Mouse (Mus musculus) CD4-positive, CD25-positive, alpha-beta regulatory T cell, adult 2 months (primary cell): ENCODE measurements around the gene Tbc1d17.
A peak's percentile ranks its signal among the peaks of the same experiment; 100 is the strongest.

Experiments used
- DNase-seq: peaks from one replicate; pipeline ENCODE4 v3.0.0-alpha.2; 2012; ENCODE audit warnings: low read depth, low spot score

Tbc1d17 gene

DNA sequence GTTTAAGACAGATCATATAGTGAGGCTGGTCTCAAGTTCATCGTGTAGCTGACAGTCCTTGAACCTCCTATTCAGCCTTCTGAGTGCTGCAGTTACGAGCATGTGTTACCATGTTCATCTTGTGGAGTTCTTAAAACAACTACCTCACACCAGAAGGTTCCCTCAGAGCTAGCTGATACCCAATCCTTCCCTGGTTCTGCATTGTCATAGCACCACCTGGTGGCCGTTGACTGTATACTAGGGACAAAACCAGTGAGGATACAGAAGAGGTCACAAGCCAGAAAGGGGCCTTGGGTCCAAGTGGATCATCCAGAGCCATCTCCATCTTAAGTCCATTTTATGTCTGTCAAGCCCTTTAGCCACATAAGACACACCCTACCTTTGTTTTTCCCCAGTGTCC lies 24.0 kb downstream of the Tbc1d17 start:
- DNase-seq, result peak; percentile 90

DNA sequence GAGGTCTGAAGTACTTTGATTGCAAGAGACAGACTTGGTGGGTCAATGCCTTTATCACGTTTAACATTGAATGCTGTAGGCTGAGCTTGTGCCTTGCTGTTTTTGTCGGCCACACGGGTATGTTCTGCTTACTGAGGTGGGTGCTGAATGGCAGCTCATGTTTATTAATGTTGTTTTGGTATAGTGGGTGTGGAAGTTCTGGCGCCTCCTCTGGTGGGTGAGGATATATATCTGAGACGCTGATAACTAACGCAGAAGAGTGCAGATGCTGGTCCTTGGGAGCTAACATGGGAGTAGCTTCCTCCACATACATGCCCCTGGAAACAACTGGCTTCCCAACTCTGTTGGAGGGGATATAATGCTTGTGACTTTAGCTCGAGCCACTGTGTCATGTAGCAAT lies 25.5 kb downstream of the Tbc1d17 start:
- DNase-seq, result peak; percentile 56

DNA sequence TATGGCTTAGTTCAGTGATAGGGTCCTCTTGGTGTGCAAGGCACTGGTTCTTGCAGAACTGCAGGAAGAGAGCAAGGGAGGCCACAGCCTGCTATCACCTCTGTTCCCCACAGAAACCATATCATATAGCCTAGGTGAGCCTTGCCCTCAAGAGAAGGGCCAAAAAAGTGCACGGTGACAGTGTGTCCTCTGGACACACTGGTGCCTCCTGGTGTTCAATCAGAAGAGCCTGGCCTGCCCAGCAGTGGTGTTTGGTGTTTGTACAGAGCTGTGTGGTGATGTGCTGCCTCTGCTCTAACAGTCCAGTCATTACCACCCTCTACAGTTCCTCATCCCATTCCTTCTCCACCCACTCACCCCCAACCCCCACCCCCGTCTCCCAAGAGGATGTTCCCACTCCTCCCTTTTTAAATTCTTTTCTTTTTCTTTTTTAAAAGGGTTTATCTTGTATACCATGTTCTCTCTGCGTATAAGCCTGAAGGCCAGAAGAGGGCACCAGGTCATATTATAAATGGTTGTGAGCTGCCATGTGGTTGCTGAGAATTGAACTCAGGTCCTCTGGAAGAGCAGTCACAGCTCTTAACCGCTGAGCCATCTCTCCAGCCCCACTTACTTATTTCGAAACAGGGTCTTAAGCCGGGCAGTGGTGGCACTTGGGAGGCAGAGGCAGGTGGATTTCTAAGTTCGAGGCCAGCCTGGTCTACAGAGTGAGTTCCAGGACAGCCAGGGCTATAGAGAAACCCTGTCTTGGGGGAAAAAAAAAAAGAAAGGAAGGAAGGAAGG lies 27.0 kb downstream of the Tbc1d17 start:
- peak; percentile 33 for DNase-seq

DNA sequence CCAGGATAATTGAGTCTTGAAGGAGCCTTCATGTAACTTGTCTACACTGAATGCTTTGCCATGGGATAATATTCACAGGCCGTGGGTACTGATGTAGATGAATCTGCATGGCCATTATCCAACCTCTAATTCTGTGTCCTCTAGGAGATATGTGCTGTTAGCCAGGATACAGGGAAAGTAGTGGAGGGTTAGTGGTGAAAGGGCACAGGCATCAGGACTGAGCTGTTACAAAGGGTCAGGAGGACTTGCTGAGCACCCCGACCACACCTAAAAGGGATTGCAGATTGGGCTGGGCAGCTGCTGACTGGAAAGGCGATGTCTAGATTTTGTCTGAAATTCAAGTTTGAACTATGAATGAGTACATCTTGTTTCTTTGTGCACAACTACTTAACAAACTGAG lies 28.4 kb downstream of the Tbc1d17 start:
- DNase-seq, result no peak

DNA sequence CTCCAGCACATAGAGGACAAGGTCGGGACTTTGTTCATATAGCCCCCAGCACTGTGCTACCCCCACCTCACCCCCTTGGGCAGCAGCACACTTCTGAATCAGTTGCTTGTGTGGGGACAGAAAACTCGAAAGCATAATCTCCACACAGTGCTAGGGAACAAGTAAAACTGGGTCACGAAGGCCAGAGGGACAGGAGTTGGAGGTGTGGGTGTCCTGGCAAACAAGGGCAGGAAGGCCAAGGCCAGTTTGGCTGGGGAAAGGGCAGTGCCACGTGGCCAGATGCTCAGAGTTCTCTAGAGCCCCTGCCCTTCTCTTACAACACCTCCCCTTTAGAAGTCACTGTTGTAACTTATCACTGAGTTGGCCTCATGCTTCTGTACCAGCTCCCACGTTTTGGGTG lies 29.0 kb downstream of the Tbc1d17 start:
- no peak for DNase-seq

DNA sequence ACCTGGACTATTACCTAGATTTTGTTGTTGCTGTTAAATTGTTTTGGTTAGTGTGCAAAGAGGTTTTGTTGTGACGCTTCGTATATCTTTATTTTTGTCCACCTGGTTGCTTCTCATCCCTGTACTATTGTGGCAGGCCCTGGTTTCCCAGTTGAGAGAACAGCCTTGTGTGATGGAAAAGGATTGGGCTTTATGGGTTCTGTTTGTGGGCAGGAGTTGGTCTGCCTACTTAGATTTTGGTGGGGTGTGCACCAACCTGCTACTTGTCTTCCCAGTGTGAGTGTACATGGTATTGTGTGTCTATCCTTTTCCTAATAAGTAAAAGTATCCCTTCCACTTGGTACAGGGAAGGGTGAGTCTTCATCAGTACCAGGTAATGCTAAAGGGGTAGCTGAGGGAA lies 29.5 kb downstream of the Tbc1d17 start:
- no peak for DNase-seq

DNA sequence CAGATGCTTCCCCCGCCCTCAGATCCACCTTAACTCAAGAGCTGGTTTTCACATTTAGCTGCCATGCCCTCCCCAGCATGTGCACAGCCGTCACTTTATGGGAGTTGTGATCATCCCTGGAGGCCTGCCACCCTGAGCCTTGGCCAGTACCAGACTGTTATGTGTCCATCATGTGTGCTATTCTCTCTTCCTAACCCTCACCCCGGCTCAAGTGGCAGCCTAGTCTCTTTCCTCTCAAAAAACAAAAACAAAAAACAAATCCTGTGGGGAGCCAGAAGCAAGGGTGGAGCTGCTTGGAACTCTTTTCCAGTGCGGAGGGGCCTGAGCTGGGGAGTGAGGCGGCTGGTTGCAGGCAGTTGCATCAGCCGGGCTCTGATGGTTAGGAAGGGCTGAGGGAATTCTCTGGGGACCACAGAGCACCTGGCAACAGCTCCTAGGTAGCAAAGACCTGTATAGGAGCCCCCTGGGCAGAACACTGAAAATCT lies 30.1 kb downstream of the Tbc1d17 start:
- no peak for DNase-seq

DNA sequence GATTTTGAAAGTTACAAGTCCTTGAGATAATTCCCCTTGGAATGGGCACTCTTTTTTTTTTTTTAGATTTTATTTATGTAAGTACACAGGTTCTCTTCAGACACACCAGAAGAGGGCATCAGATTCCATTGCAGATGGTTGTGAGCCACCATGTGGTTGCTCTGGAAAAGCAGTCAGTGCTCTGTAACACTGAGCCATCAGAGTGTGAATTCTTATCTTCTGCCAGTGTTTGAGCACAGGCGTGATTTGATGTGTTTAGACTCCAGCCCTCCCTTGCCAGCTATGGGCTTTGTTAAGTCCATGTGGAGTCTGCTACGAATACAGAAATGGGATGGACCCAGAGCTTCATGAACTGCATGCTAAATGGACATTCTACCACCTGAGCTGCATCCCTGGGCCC lies 30.7 kb downstream of the Tbc1d17 start:
- no peak for DNase-seq

DNA sequence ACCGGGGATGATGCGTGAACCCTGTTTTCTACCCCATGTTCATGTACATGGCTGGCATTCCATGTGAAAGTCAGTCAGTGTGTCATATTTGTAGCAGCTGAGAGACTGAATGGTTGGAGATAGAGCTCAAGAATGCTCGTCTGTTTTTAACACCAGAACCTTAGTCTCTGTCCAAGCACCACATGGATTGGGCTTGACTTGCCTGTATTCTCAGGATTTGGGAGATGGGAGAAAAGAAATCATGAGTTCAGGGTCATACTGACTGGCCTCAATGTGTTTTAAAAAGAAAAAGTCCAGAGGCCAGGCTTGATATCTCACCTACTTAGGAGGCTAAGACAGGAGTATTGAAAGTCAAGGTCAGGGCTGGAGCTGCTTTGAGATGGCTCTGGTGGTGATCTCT lies 31.4 kb downstream of the Tbc1d17 start:
- no peak for DNase-seq

DNA sequence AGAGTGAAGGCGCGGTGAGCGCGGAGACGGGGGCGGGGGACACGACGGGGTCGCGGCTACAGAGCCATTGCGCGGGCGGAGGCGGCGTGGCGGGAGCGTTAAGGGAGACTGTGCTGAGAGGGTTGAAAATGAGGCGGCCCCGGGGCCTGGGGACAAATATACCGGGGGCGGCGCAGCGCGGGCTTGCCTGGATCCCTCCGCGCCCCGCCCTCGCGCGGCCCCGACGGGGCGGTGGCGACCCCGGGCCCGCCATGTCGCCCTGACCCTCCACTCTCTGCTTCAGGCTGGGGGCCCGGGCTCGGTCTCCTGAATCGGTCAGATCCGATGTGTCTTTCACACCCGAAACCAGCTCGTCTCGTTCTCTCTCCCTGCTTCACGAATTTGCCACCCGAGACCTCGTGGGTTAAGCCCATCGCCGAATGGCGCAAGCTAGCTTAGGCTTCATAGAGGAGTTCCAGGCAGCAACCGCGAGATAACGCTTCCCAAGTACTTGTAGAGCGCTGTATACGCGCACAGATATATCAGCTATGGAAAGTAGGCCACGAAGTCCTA lies 32.3 kb downstream of the Tbc1d17 start, which contains the start of gene Atf5:
Atf5 (minus strand) TSS at position 189 of the 552 bp plus-strand sequence.
- DNase-seq, result no peak

DNA sequence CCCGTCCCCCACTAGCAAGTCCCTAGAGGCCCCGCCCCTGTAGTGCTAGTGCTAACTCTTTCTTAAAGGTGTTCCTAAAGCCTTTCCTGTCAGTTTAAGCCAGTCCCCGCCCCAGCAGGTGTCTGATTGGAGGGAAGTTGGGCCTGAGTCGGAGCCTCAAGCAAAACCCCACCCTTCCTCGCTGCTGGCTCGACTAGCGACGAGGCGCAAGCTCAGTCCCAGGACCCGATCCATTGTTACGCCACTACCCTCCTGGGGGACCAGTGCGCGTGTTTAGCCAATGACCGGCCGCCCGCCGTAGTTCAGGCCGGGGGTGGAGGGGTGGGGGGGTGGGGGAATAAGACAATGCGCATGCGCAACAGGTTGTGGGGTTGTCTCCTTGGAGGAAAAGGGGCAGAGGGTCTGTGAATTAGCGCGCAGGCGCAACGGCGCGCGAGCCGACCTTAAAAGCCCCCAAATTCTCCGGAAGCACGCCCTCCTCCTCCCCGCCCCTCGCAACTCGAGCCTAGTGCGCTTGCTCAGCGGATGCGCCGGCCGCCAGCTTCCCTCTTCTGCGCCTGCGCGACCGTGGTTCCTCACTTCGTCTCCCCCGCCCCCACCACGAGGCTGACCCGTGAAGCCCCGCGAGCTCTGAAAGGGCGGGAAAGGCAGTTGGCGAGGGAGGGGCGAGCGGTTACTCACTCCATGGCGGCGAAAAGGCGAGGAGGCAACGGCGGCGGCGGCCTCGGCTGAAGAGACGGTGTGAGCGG lies 33.0 kb downstream of the Tbc1d17 start, which contains the start of the genes Nup62 and Il4i1:
Nup62 (plus strand) TSS at position 368 of the 749 bp plus-strand sequence.
Il4i1 (plus strand) TSS at position 667 of the 749 bp plus-strand sequence.
- peak; percentile 99 for DNase-seq

DNA sequence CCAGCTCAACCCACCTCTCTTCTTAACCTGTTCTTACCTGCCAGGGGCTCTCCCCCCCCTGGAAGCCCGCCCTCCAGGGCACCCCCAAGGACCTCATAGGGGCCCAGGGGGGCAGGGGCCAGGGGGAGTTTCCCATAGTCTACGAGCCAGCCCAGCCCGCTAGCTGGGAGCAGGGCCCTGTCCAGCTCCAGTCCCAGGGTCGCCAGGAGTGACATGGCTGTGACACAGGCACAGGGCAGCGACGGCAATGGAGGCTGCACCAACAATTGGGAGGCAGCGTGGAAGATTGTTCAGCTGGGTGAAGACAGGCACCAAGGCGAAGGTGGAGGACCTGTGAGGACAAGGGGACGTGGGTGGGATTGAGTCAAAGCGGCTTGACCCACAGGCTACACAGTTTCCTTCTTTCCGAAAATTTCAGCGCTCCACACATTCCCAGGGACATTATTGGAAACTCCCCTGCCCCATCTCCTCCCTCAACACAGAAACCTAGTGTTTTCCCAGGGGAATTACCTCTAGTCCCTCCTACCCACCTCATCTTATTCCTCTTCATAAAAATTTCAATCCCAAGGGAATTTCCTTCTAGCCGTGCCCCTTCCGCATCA lies 33.8 kb downstream of the Tbc1d17 start:
- DNase-seq, result peak; percentile 35

DNA sequence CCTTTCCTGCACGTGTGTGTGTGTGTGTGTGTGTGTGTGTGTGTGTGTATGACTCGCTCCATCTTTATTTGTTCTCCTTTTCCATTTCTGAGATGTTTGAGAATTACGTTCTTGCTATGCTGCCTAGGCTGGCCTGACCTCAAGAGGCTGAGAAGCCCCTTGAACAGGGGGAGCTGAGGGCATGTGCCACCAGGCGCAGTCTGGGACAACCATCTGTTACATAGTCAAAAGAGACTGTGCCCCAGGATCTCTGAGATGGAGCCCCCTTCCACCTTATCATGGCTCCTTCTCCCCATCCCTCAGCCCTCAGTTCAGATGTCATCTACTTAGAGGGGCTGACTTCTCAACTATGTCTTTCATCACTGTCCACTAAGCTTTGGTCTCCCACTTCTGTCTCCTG lies 34.5 kb downstream of the Tbc1d17 start:
- no peak for DNase-seq

DNA sequence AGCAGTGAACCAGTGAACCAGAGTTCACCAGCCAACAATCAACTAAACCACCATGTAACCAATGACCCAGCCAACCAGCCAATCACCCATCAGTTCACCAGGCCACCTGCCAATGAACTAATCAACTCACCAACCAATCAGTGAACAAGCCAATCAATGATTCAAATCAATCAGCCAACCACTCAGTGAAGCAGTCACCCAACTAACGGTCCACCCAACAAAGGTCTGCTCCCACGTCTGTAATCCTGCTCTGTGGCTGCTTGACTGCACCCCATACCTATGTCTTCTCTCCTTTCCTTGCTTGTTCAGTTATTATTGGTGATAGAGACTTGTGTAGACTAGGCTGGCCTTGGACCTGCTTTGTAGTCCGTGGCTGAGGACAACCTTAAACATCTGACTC lies 34.9 kb downstream of the Tbc1d17 start:
- DNase-seq, result no peak

DNA sequence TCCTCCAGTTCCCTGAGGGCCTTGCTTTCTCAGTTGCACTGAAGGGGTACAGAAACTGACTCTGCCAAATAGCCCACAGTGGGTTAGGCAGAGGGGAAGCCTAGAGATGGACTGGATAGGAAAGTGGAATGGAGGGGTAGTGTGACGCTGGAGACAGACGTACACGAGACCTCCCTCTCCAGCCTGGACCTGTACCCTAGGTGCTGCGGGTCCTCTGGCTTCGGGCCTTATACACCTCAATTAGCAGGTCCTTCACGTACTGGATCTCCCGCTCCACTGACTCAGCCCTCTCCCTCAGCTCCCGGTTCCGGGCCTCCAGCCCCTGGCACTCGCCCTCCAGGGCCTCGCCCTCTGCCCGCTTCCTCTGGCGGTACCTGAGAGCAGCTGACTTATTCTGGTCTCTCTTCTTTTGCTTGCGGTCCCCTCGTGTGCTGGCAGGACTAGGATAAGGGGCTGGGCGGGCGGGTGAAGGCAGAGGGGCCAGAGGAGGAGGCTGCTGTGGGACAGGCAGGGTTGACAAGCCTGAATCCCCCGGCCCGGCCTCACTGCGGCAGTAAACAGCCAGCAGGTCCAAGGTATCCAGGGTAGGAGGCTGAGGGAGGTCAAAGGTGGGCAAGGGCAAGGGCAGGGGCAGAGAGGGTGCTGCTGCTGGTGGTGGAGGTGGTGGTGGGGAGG lies 36.1 kb downstream of the Tbc1d17 start:
- no peak for DNase-seq

DNA sequence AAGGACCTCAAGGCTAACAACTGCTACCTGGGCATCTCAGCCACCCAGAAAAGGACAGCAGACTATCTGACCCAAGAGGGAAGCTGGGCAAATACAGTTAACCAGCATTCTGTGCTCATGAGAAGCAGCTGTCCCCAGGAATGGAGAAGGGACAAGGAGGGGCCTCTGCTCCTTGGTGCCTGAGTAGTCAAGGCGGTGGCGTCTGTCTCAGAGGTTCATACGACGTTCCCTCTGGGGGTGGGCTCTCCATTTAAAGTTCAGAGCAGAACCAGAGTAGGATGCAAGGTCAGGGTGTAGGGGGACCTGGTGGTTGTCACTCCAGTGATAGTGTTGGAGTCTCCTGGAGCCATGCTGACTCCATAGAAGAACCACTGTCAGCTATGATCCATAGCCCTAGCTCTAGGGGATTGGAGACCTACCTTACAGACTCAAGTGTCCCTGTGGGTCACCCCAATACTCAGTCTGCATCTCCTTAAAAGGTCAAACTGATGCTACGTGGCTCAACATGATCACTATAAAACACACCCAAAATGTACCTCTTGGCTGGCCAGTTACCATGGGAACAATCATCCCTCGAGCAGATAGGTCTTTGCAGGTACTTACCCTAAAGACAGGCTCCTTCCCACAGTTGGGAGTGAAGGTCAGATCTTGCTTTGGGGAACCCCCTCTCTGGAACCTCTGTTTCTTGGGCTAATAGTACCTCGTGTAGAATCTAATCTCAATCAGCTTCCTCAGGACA lies 37.9 kb downstream of the Tbc1d17 start:
- no peak for DNase-seq

DNA sequence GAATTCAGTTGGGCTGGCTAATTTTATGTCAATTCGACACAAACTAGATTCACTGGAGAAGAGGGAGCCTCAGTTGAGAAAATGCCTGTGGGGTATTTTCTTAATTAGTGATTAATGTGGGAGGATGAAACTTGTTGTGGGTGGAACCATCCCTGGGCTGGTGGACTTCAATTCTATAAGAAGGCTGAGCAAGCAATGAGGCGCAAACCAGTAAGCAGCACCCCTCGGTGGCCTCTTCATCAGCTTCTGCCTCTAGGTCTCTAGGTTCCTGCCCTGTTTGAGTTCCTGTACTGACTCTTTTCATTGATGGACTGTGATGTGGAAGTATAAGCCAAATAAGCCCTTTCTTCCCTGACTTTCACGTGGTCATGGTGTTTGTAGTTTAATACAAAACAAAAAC lies 38.5 kb downstream of the Tbc1d17 start:
- DNase-seq, result no peak

DNA sequence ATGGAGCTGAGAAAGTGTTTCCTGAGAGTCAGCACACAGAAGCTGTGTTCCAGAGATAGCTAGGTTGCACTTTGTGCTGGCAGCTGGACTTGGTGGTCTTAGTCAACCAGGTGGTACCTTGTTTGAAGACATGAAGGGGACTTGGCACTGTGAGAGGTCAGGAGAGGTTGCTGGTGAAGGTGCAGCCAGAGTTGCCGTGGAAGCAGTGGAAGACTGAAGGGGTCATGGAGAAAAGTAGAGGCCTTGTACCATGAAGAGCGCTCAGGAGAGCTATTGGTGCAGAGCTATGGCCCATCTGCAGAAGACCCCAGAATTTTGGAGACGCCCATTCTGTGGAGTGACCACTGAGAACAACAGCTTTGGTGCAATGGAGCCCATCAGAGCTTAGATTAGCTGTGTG lies 39.4 kb downstream of the Tbc1d17 start:
- DNase-seq, result no peak

DNA sequence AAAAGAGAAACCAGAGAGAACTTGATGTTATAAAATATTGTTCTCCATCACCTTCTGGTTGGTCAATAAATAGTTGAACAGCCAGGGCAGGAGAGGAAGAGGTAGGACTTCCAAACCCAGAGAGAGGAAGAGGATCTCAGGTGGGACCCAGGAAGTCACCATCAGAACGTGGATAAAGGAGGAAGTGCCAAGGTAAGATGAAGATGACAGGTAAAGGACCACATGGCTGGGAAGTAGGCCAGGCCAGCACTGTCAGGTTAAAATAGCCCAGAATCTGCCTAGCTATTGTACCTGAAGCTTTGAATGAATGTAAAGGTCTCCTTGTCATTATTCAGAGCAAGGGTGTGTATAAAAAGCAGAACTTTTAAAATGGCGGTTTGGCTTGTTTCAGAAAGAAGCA lies 40.0 kb downstream of the Tbc1d17 start:
- DNase-seq, result no peak

DNA sequence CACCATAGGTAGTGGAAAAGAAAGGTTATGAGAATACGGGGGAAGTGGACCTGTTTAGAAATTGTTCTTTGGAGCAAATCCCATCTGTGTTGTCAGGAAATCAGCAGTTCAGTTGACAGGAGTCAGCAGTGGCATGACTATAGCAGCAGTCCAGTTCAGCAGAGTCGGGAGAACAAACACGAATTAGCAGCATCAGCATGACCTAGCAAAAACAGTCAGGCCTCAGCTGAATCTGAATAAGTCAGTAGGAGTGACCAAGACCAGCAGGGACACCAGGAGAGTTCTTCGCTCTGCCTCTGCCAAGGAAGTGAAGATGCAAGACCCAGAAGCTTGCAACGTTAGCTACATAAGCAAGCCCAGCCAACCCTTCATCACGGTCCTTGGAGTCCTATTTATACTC lies 56.1 kb downstream of the Tbc1d17 start:
- DNase-seq, result no peak

DNA sequence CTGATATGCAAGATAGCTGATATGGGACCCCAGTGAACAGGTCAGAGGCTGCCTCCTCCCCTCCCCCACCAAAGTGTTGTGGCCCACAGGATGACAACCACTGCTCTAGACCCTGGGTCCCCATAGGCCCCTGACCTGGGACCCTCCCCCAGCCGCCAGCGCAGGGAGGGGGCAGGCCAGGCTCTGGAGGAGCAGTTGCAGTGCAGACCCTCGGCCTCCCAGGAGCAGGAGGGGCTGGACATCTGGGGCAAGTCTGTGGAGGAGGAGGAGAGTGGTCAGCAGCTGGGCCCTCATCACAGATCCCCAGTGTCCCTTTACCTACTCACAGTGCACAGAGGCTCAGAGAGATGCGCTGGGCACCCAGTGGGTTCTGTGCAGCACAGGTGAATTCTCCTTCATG lies 58.8 kb downstream of the Tbc1d17 start:
- DNase-seq, result no peak
